Mouse (Mus musculus) embryonic facial prominence, embryonic 14.5 days (tissue): ENCODE measurements at regions not wholly inside any gene's neighbourhood (a gene's known extent, or its start where the extent isn't known, plus 50 kb on each side); places are given as distances from the start of the nearest gene placed in this dataset.

Source experiments
- ATAC-seq: fragments of 200-750 bp; cut with Nextera tagmentation; 2 replicates; pipeline ENCODE4 v1.8.0; 2017; ENCODE audit warnings: low read depth, moderate number of reproducible peaks, moderate TSS enrichment
- DNase-seq: peaks from one replicate; pipeline ENCODE4 v3.0.0-alpha.2; 2015; ENCODE audit warnings: low spot score
- H3K27ac ChIP-seq: fragments of 300-500 bp; sonication (generic); replicated peaks from 2 replicates; pipeline ENCODE4 v1.5.1; 2014; ENCODE audit warnings: low read depth, mild to moderate bottlenecking, low read length, moderate library complexity
- H3K27me3 ChIP-seq: fragments of 300-500 bp; sonication (generic); replicated peaks from 2 replicates; pipeline ENCODE4 v1.6.1; 2014; ENCODE audit warnings: low read length; ENCODE audit not compliant: control insufficient read depth, insufficient read depth
- H3K36me3 ChIP-seq: fragments of 300-500 bp; sonication (generic); 2 replicates; pipeline ENCODE4 v1.6.1; 2014; ENCODE audit warnings: low read length, mixed read lengths; ENCODE audit not compliant: control insufficient read depth, insufficient read depth
- H3K4me1 ChIP-seq: fragments of 300-500 bp; sonication (generic); 2 replicates; pipeline ENCODE4 v1.6.1; 2014; ENCODE audit warnings: antibody characterized with exemption, low read length; ENCODE audit not compliant: control insufficient read depth, insufficient read depth
- H3K4me2 ChIP-seq: fragments of 300-500 bp; sonication (generic); 2 replicates; pipeline ENCODE4 v1.6.1; 2014; ENCODE audit warnings: low read depth, mild to moderate bottlenecking, low read length, moderate library complexity, mixed read lengths
- H3K4me3 ChIP-seq: fragments of 300-500 bp; sonication (generic); 2 replicates; pipeline ENCODE4 v1.5.1; 2014; ENCODE audit warnings: low read depth, mild to moderate bottlenecking, low read length
- H3K9ac ChIP-seq: fragments of 300-500 bp; sonication (generic); 2 replicates; pipeline ENCODE4 v1.6.1; 2014; ENCODE audit warnings: low read depth, mild to moderate bottlenecking, low read length, moderate library complexity, mixed read lengths
- H3K9me3 ChIP-seq: fragments of 300-500 bp; sonication (generic); 2 replicates; pipeline ENCODE4 v1.6.1; 2016; ENCODE audit warnings: low read length; ENCODE audit not compliant: control insufficient read depth
- WGBS: fragments of 180-500 bp; shearing (Covaris S2); extraction: QIAGEN DNeasy Blood & Tissue Kit; methylation state at CpG from one replicate; pipeline ENCODE4 v1.1.7; 2014; 5-methylcytosine and 5-hydroxymethylcytosine counted together

- 64% methylated on average over 9 of the region's 9 CpGs for WGBS
- ATAC-seq = no peak
Measured at GRCm38 (mm10) chr10:99467319-99467842, 204.3 kb downstream of the Dusp6 start.

GRCm38 (mm10) chr10:99468971-99469370 lies 205.9 kb downstream of the Dusp6 start:
- H3K36me3 ChIP-seq = no peaks in the 10 kb centered on the region
- H3K27ac ChIP-seq = no peak overlapping the region
- no peak overlapping the region for H3K4me3 ChIP-seq
- H3K27me3 ChIP-seq = no peaks in the 10 kb centered on the region
- DNase-seq (no peak), ATAC-seq (no peak)
- H3K4me2 ChIP-seq = no peak overlapping the region
- H3K9me3 ChIP-seq = no peaks in the 10 kb centered on the region
- no peak overlapping the region for H3K9ac ChIP-seq
- 40% methylated on average over 3 of the region's 3 CpGs for WGBS
- 0 out of 2 replicates have a peak, but pooled peaks cover 2% of the 10 kb centered on the region for H3K4me1 ChIP-seq

More at GRCm38 (mm10) chr10:99467319-99467842, 204.3 kb downstream of the Dusp6 start:
- Histone ChIP-seq H3K4me2 (no peak overlapping the region), H3K9me3 (no peaks in the 10 kb centered on the region), H3K36me3 (no peaks in the 10 kb centered on the region), H3K27ac (no peak overlapping the region; the same call in none of the 2 replicates), H3K9ac (no peak overlapping the region), H3K4me1 (0 out of 2 replicates have a peak, but pooled peaks cover 2% of the 10 kb centered on the region), H3K27me3 (no peaks in the 10 kb centered on the region), H3K4me3 (no peak overlapping the region)
- no peak for DNase-seq

- no peak for ATAC-seq
Measured at GRCm38 (mm10) chr10:99471832-99472497, 208.9 kb downstream of the Dusp6 start.

GRCm38 (mm10) chr10:99472806-99473205 lies 209.8 kb downstream of the Dusp6 start:
- H3K4me2 ChIP-seq = no peak overlapping the region
- H3K4me3 ChIP-seq = no peak overlapping the region
- H3K36me3 ChIP-seq = no peaks in the 10 kb centered on the region
- 0 out of 2 replicates have a peak overlapping the region, but pooled peaks have one; percentile 6 for H3K27ac ChIP-seq
- H3K9ac ChIP-seq = no peak overlapping the region
- 0 out of 2 replicates have a peak, but pooled peaks cover 2% of the 10 kb centered on the region for H3K4me1 ChIP-seq
- WGBS = 50% methylated on average over 4 of the region's 4 CpGs
- no peaks in the 10 kb centered on the region for H3K9me3 ChIP-seq
- ATAC-seq (no peak), DNase-seq (no peak)
- no peaks in the 10 kb centered on the region for H3K27me3 ChIP-seq

More at GRCm38 (mm10) chr10:99471832-99472497, 208.9 kb downstream of the Dusp6 start:
- 48% methylated on average over 8 of the region's 8 CpGs for WGBS
- Histone ChIP-seq H3K4me1 (0 out of 2 replicates have a peak, but pooled peaks cover 2% of the 10 kb centered on the region), H3K27me3 (no peaks in the 10 kb centered on the region), H3K4me3 (no peak overlapping the region), H3K36me3 (no peaks in the 10 kb centered on the region), H3K27ac (no peak overlapping the region), H3K9ac (no peak overlapping the region), H3K4me2 (no peak overlapping the region), H3K9me3 (no peaks in the 10 kb centered on the region)
- no peak for DNase-seq

- Histone ChIP-seq H3K4me1 (0 out of 2 replicates have a peak, but pooled peaks cover 2% of the 10 kb centered on the region), H3K36me3 (no peaks in the 10 kb centered on the region), H3K27ac (no peak overlapping the region), H3K4me2 (no peak overlapping the region), H3K27me3 (no peaks in the 10 kb centered on the region), H3K4me3 (no peak overlapping the region), H3K9ac (no peak overlapping the region), H3K9me3 (no peaks in the 10 kb centered on the region)
- 84% methylated on average over 9 of the region's 9 CpGs for WGBS
- DNase-seq (no peak), ATAC-seq (no peak)
Measured at GRCm38 (mm10) chr10:99473758-99474157, 210.7 kb downstream of the Dusp6 start.

GRCm38 (mm10) chr10:99474546-99474945 lies 211.5 kb downstream of the Dusp6 start:
- no peak overlapping the region for H3K9ac ChIP-seq
- 88% methylated on average over 8 of the region's 8 CpGs for WGBS
- H3K4me2 ChIP-seq = no peak overlapping the region
- no peak overlapping the region for H3K27ac ChIP-seq
- no peak for DNase-seq
- no peaks in the 10 kb centered on the region for H3K27me3 ChIP-seq
- no peak for ATAC-seq
- no peaks in the 10 kb centered on the region for H3K36me3 ChIP-seq
- H3K9me3 ChIP-seq = no peaks in the 10 kb centered on the region
- no peak overlapping the region for H3K4me3 ChIP-seq
- 0 out of 2 replicates have a peak, but pooled peaks cover 2% of the 10 kb centered on the region for H3K4me1 ChIP-seq

GRCm38 (mm10) chr10:99476214-99476613 lies 213.2 kb downstream of the Dusp6 start:
- ATAC-seq = no peak
- 85% methylated on average over 7 of the region's 7 CpGs for WGBS

GRCm38 (mm10) chr10:99476776-99477175 lies 213.7 kb downstream of the Dusp6 start:
- 82% methylated on average over 7 of the region's 7 CpGs for WGBS
- Histone ChIP-seq H3K4me1 (no peaks in the 10 kb centered on the region), H3K27ac (no peak overlapping the region), H3K27me3 (no peaks in the 10 kb centered on the region), H3K4me2 (no peak overlapping the region), H3K9ac (no peak overlapping the region), H3K36me3 (no peaks in the 10 kb centered on the region), H3K4me3 (no peak overlapping the region), H3K9me3 (no peaks in the 10 kb centered on the region)
- ATAC-seq (no peak), DNase-seq (no peak)

More at GRCm38 (mm10) chr10:99476214-99476613, 213.2 kb downstream of the Dusp6 start:
- no peaks in the 10 kb centered on the region for H3K9me3 ChIP-seq
- no peaks in the 10 kb centered on the region for H3K36me3 ChIP-seq
- no peak overlapping the region for H3K4me2 ChIP-seq
- no peak overlapping the region for H3K4me3 ChIP-seq
- no peak overlapping the region for H3K27ac ChIP-seq
- no peaks in the 10 kb centered on the region for H3K27me3 ChIP-seq
- no peak for DNase-seq
- H3K9ac ChIP-seq = no peak overlapping the region
- 0 out of 2 replicates have a peak, but pooled peaks cover under 1% of the 10 kb centered on the region for H3K4me1 ChIP-seq
